Mouse (Mus musculus) megakaryocyte, embryonic 14.5 days (primary cell): Measurements from ENCODE around the gene Col24a1.

Experiments
- FLI1 ChIP-seq: IDR thresholded peaks from 2 replicates; pipeline ENCODE4 v1.6.1; 2012; ENCODE audit warnings: low read length, inconsistent platforms, mixed read lengths
- GATA1 ChIP-seq: IDR thresholded peaks from 3 replicates; pipeline ENCODE4 v1.6.1; 2012; ENCODE audit warnings: mixed read lengths, low read length, inconsistent platforms, borderline replicate concordance

DNA sequence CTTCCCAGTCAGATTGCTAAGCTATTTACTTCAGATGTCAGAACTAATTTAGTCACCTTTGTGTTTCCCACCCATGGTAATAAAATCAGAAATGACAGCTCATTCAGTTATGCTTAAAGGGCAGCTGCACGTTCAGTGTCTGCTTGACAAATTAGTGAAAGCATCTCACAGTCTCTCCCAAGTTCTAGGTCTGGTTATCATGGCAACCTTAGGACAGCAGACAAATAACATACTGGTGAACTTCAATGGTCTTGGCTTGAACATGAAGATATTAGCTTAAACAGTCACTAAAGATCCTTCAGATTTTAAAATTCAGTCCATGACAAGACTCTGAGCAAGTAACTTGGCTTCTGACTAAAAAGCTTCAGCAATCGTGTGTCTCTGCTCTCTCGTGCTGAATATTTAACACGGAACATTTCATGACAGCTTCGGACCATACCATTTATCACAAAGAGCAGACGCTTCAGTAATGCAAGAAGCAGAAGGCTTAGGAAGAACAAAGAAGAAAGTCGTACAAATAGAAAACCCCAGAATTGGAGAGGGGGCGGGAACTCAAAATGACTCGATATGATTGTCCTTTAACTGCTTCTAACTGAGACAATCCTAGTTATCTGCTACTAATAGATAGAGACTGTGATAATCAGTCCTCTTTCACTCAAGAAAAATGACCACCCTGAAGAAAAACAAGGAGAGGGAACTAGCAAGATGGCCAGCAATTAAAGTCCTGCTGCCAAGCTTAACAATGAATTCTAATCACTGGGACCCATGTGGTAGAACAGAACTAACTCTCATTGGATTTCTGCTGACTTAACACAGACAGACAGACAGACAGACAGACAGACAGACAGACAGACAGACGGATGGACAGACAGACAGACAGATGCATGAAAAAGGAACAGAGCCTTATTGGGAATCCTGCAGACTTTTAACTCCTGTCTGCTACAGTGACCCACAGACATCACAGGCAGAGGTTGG, 256.5 kb downstream of the Col24a1 start:
- no peak for TF ChIP-seq FLI1
- no peak for TF ChIP-seq GATA1
